In the genomic region with DNA sequence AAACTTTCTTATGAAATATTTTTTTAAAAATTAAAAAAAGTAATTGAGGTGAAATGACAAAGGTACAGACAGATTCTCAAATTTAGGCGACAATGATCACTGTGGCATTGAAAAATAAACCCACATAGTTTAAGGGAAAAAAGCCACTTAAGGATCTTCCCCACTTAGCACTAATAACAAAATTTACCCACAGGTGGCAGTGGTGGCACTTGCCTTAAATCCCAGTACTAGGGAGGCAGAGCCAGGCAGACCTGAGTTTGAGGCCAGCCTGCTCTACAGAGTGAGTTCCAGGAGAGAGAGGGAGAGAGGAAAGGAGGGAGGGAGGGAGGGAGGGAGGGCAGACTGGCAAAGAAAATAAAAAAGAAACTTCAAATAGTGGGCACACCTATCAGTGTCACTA, we compare ENCODE assay signal across 12 mouse cellular contexts. TPM values are rescaled to one million over a fixed set of nuclear protein-coding genes. Genes with fewer than 3 reads are reported as not detected.
A peak's percentile ranks its signal among the peaks of the same experiment; 100 is the strongest.
DNase-seq lines count a peak whose midpoint lies in the region; ATAC-seq and TF ChIP-seq lines count a peak whose summit lies in the region.
"Had no signal": no experiment of that assay in that cellular context is flagged by ENCODE, and none has a peak within 500 bp of the region (broad histone marks: within the 10 kb centered on the region; RNA-seq: fewer than 3 reads in every experiment).

No protein-coding gene starts in this region.

- ATAC-seq in lung, postnatal 0 days: no peak

- no peak overlapping the region for H3K9ac ChIP-seq in heart, adult 2 months (ENCODE audit: low read depth, low read length)
- H3K9ac ChIP-seq in lung, postnatal 0 days (replicated peaks; ENCODE audit: low read depth): no peak overlapping the region

- no peak overlapping the region for H3K4me2 ChIP-seq in lung, postnatal 0 days (replicated peaks; ENCODE audit: low read depth, low read length)

- no peak overlapping the region for H3K27ac ChIP-seq in heart, adult 2 months
- no peak overlapping the region for H3K27ac ChIP-seq in lung, postnatal 0 days (ENCODE audit: low read length)

- TF ChIP-seq POLR2A in heart, adult 2 months (IDR thresholded peaks at IDR 0.05; ENCODE audit: insufficient read depth, low read depth, low read length): no peak

- TF ChIP-seq CTCF in heart, adult 2 months (IDR thresholded peaks at IDR 0.05): peak; percentile 56
- TF ChIP-seq CTCF in lung, postnatal 0 days (IDR thresholded peaks at IDR 0.05): peak; percentile 58

- no peaks in the 10 kb centered on the region for H3K4me1 ChIP-seq in heart, adult 2 months (ENCODE audit: control insufficient read depth, insufficient read depth, low read length)
- H3K4me1 ChIP-seq in lung, postnatal 0 days (ENCODE audit: insufficient read depth, low read depth, low read length): no peaks in the 10 kb centered on the region

- no peaks in the 10 kb centered on the region for H3K9me3 ChIP-seq in lung, postnatal 0 days (ENCODE audit: low read length)

- WGBS in heart, adult 2 months: 97% methylated on average over 1 of the region's 1 CpGs
- WGBS in lung, postnatal 0 days: 81% methylated on average over 1 of the region's 1 CpGs

- intact Hi-C loops in heart, adult 2 months (cut with DNase I): loop anchor here (5.0 kb wide), 2 partner anchors 162 to 197 kb away; no protein-coding TSS in a partner anchor
- intact Hi-C loops in heart, postnatal 36 days (cut with DNase I): loop anchor here (5.0 kb wide), 2 partner anchors 162 to 197 kb away; no protein-coding TSS in a partner anchor

- no peaks in the 10 kb centered on the region for H3K27me3 ChIP-seq in heart, adult 2 months (ENCODE audit: control insufficient read depth, insufficient read depth, low read length)
- no peaks in the 10 kb centered on the region for H3K27me3 ChIP-seq in lung, postnatal 0 days (replicated peaks; ENCODE audit: insufficient read depth, low read length)

- no peak for DNase-seq in heart, adult 2 months
- DNase-seq in heart, postnatal 36 days: no peak
- DNase-seq in lung, postnatal 0 days (ENCODE audit: low spot score): no peak
- no peak for DNase-seq in lung, postnatal 4 days
- peak; percentile 48 for DNase-seq in induced T-regulatory cell, adult 2 months (ENCODE audit: low read depth)
- DNase-seq in thymus, postnatal 4 days: peak; percentile 58
- DNase-seq in left cerebral cortex, adult 11 months (ENCODE audit: low spot score): no peak
- no peak for DNase-seq in right cerebral cortex, adult 2 months (ENCODE audit: low spot score in 2 of 2)
- DNase-seq: adrenal gland, adult 8-10 months; cerebellum, adult 9-11 months; gastrocnemius, postnatal 10 days; heart, postnatal 14 days had no signal

- no peaks in the 10 kb centered on the region for H3K36me3 ChIP-seq in heart, adult 2 months (ENCODE audit: control insufficient read depth, insufficient read depth, low read length)
- H3K36me3 ChIP-seq in lung, postnatal 0 days (ENCODE audit: insufficient read depth, low read length): 0 out of 2 replicates have a peak, but pooled peaks cover 9% of the 10 kb centered on the region

- no peak for TF ChIP-seq EP300 in heart, adult 2 months (IDR thresholded peaks at IDR 0.05; ENCODE audit: insufficient read depth, low read depth, low read length)
- no peak for TF ChIP-seq EP300 in lung, postnatal 0 days (IDR thresholded peaks at IDR 0.05)

- no peaks in the 10 kb centered on the region for H3K79me2 ChIP-seq in heart, adult 2 months (replicated peaks; ENCODE audit: control insufficient read depth, insufficient read depth, low read length)

- H3K4me3 ChIP-seq in heart, adult 2 months: no peak overlapping the region
- no peak overlapping the region for H3K4me3 ChIP-seq in lung, postnatal 0 days (ENCODE audit: low read depth, low read length)

RNA-seq across cellular contexts. Expression of a gene that starts 56.6 kb away (rescaled TPM):
- 1 to 10 TPM; 6.9 to 7.0 TPM for total RNA-seq in heart, adult 2 months (2021)
- 5.4 and 8.3 TPM in 2 replicates for polyA plus RNA-seq in heart, adult 2 months (2012; rRNA removed)
- total RNA-seq in heart, postnatal 36 days (2021): 1 to 10 TPM; 7.4 to 8.5 TPM
- 2.3 and 2.9 TPM in 2 replicates for polyA plus RNA-seq in lung, postnatal 0 days (2015; fragmentation: Nextera tagmentation; extraction: Ambion mirVana)

Comparison
In these comparisons a context has a peak if more than half of its experiments do, and no peak if none do; other contexts are left out.
1. DNase-seq: peak in induced T-regulatory cell, adult 2 months (single experiment) and thymus, postnatal 4 days (single experiment); none in heart, adult 2 months (0 of 2), heart, postnatal 36 days (0 of 2), lung, postnatal 0 days (single experiment), lung, postnatal 4 days (0 of 2), left cerebral cortex, adult 11 months (single experiment) and right cerebral cortex, adult 2 months (0 of 2).